Mouse (Mus musculus) adrenal gland, postnatal 14 days (tissue): ENCODE data around the gene Gm10282. TPM values are rescaled to one million over a fixed set of nuclear protein-coding genes. Genes with fewer than 3 reads are reported as not detected.

Experiments
- DNase-seq: peaks from one replicate; pipeline ENCODE4 v3.0.0; 2021; ENCODE audit warnings: mixed read lengths
- long read RNA-seq, 2 experiments: library from polyadenylated mRNA; stranded (forward); transcript quantifications; one replicate each; pipeline ENCODE4 v2.0.0; 2021
- total RNA-seq: library from RNA; stranded (reverse); gene quantifications from 2 replicates; pipeline ENCODE4 v1.2.3, GENCODE M21; 2021

The Gm10282 gene
- 16.0 and 16.8 TPM in 2 replicates for total RNA-seq
- long read RNA-seq, experiment 1, transcript Gm10282-201 (1 exons, 1,151 nt) = major isoform, 11 of 11 reads
- long read RNA-seq, experiment 1, partial matches to known transcripts = 0 of 11 reads
- long read RNA-seq, experiment 1, other reads (novel, unspliced or antisense) = 0 of 11 reads
- long read RNA-seq, experiment 2, transcript Gm10282-201 (1 exons, 1,151 nt) = major isoform, 13 of 13 reads
- long read RNA-seq, experiment 2, partial matches to known transcripts = 0 of 13 reads
- long read RNA-seq, experiment 2, other reads (novel, unspliced or antisense) = 0 of 13 reads

DNA sequence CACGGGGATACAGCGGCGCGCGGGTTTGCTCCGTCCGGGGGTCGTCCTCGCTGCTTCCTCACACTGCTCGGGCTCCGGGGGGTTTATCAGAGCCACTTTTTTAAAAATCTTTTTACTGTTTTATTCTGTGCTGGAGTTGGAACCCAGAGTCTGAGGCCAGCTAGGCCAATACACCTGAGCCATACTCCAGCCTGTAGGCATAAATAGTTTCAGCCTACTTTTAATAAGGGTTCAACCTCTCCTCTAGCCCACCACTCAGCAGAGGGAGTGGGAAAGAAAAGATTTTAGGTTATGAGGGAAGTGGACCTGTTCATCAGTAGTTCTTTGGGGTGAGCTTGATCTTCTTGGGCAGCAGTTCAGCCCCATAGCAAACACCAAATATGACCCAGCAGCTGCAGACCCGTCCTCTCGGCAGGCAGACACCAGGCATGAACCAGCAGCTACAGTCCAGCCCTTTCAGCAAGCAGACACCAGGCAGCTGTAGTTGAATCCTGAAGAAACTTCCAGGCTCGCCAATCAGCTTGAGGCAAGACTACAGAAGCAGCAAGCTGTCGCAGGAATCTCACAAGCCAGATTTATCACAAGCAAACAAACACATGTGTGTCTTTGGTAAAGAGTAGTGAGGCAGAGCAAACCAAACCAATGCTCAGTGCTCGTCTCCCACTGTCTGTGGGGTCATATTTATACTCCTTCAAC lies at the start of gene Gm10282:
TSS of gene Gm10282 (minus strand) at position 51 of the 696 bp plus-strand sequence.
- DNase-seq = no peak

DNA sequence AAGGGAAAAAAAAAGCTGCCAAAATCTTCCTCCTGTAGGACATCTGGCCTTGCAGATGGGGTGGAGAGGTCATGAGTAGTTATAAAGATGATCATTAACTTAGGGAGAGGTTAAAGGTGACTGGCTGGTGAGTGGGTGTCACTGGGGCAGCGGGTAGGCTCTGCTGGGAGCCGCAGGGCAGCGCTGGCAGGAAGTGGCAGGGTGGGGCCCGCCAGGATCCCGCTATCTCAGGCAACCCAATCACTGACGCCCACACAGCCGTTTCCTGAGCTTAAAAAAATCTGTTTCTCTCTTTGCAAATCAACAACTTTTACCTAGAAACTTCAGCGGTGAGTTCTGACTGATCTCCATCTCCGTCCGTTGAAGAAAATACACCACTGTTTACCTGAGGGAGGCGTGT lies 49.2 kb upstream of the Gm10282 start:
- peak; percentile 60 for DNase-seq

DNA sequence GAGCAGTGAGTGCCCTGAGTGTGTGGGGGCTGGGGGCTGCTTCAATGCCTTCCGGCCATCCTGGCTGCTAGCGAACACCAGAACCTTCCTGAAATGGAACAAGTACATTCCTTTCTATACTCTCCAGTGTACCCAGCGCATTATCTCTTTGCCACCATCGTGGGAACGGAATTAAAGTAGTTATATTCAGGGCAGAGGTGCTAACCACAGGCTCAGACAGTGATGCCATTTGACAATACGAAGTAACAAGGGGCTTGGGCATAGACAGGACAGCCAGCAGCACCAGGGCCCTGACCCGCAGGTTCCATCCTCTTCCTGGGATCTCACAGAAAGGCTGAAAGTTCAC lies 48.6 kb upstream of the Gm10282 start:
- DNase-seq = no peak

DNA sequence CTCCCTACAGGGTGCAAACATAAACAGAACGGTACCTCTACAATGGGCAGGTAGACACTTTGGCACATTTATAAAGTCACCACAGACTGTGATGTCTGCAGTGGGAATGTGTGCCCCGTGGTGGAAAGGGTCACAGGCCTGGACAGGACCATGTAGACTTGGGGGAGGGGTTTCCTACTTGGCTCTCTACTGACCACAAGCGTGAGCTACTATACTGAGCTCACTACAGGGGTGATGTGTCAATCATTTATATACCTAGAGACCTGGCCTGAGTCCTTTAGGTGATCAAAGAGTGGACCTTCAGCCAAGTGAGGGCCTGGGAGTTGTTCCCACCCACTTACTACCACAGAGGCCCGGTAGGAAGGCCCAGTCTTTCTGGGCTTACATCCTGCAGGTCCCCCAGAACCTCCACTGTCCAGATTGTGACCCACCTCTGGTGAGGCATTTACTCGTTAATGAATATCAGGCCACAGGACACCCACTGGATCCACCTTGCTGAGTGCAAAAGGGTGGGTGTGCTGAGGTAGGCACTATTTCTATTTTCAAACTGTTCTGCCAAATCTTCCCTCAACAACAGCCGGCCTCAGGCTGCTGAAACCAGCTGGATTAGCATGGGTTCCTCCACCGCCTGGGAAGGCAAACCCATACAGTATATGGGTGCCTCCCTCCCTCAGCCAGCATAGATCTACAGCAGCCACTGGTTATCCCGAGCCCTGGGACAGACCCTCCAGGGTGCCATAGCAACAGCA lies 48.1 kb upstream of the Gm10282 start:
- DNase-seq = no peak

DNA sequence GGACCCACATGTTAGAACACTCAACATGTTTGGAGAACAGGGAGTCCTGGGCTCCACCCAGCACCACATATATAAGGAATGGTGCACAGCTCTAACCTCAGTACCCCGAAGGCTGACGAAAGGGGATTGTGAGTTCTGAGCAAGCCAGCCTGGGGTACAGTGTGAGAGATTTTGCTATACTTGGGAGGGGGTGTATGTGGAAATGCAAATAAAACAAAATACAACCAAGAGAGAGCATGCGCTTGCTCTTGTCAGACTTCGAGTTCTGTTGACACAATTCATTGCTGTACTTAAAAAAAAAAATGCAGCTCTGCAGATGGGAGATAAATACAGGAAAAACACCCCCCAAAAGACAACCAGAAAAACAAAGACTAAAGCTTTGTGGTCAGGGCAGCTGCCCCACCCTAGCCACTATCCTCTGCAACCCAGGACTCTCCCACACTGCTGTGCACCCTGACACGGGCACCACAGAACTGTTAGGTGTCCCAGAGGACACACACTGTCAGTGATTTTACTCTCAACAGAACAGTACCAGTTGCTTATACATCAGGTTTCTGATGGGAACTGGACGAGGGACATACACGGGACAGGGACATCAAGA lies 46.4 kb upstream of the Gm10282 start:
- DNase-seq = no peak

DNA sequence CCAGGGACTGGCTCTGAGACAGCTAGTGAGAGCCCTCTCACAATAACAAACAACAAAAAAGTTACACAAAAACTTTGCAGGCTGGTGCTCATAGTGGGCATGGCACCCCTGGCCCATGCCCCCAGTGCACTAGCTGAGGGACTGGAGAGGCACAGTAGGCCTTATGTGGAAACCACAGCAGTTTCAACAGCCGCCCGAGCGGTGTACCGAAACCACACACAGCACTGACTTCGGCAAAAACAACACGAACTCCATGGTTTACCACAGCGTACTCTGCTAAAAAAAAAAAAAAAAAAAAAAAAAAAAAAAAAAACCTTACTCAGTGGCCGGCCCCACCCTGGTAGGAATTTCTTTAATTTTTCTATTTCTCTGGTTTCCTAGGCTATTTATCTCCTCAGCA lies 45.7 kb upstream of the Gm10282 start:
- DNase-seq = peak; percentile 31

DNA sequence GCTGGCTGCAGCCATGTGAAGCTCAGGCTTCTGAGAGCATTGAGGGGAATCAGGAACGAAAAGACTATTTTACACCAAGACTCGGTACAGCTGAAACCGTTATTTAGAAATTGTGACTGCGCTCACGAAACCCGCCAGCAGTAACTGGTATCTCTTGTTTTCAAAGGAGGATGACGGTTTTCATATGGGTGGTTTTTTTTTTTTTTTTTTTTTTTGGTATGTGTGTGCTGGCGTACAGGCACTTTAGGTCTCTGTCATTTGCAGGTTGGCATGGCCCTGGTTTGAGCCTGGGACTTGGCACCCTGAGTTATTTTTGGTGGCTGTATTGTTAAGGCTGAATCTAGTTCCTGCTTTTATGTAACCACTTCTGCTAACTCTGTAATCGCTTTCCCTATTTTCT lies 44.8 kb upstream of the Gm10282 start:
- no peak for DNase-seq

DNA sequence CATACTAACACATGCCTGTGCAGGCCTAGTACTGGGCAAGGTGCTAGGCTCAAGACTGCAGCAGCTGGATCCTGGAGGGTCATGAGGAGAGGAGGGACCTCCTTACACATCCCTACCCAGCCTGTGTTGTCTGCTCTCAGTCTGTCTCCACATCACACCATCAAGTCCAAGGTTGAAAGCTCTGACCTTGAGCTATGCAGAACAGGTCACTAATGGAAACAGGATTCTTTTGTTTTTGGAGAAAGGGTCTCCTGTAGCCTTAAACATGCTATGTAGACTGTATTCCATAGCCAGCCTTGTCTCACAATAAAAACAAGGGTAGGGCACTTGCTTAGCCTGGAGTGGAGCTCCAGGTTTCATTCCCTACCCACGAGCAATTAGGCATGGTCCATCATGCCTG lies 43.9 kb upstream of the Gm10282 start:
- no peak for DNase-seq

DNA sequence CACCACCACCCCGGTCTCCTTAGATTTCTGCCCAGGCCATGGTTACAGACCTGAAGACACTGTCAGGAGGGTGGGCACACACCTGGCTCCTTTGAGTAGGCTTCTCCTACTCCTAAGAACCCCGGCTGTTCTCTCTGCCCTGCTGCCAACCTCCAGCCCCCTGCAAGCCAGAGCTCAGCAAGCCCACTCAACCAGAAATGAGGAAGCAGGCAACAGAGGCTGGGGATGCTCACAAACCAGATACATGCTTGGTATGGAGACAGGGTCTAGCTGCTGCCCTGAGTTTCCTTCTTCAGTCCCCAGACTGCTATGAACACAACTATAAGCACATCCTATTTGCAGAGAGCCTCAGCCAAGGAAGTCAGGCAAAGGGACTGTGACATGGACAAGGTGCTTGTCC lies 43.1 kb upstream of the Gm10282 start:
- no peak for DNase-seq

DNA sequence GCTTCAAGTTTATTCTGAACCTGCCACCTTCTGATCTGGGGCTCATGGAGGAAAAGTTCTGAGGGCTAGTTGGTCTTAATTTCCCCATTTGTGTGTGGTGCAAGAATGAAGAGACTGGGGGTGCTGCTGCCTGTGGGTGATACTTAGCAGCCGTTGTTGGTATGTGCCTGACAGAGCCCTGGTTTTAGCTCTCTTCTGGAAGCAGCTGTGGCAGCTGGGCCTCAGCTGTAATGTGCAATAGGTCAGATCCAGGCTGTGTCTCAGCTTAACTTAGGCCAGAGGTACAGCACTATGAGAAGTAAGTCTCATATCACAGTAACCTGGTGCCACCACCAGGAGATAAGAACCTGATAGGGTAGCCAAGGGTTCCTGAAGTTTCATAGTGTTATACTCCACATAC lies 42.5 kb upstream of the Gm10282 start:
- DNase-seq = no peak

DNA sequence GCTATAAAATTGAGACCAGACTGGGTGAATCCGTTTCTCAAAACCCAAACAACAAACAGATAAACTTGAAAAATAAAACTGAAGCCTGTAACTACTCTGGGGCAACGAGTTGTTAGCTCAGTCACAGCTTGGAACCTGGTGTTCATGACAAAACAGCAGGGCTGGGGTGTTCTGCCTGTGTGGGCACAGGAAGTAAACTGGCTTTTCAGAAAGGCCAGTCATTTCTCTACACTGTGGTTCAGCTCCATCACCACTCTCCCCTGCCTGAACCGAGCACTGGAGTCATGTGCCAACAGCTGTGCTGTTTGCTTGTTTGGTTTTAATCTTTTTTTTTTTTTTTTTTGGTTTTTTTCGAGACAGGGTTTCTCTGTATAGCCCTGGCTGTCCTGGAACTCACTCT lies 38.7 kb upstream of the Gm10282 start:
- no peak for DNase-seq

DNA sequence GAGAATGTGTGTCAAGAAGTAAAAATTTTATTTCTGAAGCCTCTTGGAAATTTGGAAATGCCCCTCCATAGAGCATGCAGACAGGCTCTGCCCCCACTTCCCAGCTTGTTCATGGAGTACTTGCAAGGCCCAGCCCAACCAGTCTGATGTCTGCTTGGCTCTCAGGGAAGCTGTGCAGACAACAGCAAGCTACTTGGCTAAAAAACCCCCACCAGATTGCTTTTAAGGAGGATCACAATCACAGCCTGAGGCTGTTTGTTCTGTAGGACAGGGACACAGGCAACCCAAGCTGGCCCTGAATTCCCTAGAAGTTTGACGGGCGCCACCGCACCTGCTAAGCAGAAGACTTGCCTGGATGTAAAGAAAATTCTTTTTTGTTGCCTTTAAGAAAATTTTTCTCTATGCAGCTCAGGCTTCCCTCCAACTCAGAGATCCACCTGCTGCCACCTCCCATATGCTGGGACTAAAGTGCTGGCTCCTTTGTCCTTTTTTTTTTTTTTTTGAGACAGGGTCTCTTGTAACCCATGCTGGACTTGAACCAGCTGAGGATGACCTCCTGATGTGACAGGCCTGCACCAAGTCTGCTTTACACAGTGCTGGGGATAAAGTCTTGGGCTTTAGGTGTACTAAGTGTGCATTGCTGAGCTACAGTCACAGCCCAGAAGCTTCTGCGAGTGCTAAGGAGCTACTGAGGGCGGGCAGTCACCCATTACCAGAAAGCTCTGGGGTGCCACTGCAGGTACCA lies 37.7 kb upstream of the Gm10282 start:
- DNase-seq = no peak

DNA sequence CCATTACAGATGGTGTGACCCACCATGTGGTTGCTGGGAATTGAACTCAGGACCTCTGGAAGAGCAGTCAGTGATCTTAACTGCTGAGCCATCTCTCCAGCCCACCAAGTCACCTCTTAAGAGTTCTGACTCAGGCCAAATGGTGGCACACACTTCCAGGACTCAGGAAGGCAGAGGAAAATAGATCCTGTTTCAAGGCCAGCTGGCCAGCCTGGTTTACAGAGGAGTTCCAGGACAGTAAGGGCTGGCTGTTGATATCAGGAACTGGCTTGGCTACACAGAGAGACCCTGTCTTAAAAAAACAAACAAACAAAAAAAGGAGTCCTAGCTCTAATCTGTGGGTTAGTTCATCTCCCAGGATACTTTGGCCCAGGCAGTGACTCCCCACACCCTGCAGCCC lies 32.0 kb upstream of the Gm10282 start:
- no peak for DNase-seq

DNA sequence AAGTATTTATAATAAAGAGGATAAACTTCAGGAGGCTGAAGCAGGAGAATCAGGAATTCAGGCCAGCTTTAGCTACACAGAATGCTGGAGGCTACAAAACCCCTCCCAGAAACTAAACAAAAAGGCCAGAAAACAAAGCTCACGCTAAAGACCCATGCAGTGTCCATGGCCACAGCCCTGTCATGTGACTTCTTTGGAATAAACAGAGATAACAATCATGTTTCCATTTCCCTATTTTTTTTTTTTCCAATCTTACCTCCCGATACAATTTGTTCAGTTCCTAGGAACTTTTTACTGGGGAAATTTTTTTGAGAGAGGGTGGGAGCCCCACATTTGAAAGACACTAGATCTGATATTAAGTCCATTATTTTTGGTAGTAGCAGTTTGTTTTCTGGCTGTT lies 31.2 kb upstream of the Gm10282 start:
- DNase-seq = no peak

DNA sequence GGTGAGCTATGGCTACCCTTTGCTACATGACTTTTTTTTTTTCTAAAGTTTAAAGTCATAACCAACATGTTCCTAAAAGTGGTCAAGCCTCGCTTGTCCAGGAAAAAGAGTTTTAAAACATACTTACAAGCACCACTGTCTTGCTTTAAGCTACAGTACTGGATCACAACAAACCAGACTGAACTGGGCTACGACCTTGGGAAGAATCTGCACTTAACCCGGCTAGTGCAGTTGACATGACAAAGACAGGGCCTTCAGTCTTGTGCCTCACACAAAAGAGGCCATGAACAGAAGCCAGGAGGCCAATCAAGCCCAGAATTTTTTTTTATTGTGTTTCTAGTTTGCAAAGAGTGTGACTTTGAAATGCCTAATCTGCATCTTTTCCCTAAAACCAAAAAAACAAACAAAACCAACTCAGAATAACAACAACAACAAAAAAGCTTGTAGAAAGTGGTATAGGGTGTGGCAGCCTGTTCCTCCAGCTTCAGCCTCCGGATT lies 29.1 kb upstream of the Gm10282 start:
- no peak for DNase-seq

DNA sequence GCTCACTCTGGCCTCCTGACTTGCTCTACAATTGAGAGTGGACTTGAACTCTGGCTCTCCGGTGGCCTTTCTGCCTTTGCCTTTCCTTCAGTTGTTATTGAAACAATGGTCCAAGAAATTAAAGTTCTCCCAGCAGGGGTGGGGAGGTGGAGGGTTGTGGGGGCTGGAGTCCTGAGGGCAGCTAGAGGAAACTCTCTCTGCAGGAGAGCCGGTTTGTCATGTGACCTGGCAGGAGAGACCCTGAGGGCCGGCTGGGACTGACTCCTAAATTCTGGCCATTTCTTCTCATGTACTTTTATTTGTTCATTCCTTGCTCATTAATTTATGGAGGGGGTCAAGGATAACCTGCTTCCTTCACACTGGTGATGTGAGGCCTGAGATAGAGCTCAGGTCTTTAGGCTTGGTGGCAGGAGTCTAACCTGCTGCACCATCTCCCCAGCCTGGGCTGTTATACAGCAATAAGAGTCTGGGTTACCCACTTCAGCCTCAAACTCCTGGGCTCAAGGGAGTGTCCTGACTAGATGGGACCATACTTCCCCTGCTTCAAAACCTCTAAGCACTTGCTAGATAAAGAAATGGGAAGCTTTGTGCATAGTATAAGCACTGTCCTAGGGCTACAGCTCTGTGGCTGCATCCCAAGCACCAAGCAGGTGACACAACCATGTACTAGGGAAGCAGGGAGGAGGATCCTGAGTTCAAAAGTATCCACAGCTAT lies 28.5 kb upstream of the Gm10282 start:
- DNase-seq = no peak

DNA sequence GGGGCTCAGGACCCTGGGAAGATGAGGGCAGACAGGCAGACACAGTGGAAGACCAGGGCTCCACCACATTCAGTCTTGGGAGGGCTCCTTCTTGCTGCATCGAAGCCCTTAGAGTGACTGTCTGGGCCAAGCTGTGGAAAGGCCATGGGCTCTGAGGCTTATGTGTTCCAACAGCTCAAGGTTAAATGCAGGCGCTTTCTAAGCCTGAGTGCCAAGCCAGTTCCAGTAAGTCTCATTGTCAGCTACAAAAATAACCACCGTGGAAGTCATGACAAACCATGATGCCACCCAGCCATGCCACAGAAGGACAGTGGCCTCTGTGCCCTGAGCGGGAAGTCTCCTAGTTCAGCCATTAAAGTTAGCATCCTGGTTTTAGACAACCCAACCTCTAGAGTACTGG lies 26.6 kb upstream of the Gm10282 start:
- DNase-seq = peak; percentile 61

DNA sequence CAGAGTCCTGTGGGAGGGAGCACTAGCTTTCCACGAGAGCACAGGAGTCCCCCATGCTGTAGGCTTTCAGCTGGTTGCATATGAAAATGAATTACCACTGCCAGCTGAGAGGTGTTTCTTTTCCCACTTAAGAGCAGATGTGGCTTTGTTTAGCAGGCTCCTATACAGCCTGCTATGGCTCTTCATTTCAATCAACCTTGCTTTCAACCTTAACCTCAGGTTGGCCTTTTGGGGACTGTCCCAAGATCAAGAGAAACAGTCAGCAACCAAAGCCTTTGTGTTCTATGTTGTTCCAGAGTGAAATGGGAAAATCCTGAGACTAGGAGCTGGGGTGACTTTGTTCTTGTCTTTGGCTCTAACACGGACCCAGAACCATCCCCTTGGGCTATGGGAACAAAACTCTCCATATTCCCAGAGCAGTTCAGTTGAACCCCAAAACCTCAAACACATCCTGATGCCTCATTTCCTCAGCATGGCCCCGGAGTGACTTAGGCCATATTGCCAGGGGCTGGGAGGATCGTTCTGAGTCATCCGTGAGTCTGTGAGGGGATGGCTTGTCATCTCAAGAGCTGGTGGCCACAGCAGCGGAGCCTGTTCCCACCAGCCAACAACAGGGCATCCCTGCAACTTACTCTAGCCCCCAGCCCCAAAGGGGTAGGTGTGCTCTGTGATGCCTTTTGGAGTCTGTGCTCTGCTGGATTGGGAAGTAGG lies 25.9 kb upstream of the Gm10282 start:
- no peak for DNase-seq

DNA sequence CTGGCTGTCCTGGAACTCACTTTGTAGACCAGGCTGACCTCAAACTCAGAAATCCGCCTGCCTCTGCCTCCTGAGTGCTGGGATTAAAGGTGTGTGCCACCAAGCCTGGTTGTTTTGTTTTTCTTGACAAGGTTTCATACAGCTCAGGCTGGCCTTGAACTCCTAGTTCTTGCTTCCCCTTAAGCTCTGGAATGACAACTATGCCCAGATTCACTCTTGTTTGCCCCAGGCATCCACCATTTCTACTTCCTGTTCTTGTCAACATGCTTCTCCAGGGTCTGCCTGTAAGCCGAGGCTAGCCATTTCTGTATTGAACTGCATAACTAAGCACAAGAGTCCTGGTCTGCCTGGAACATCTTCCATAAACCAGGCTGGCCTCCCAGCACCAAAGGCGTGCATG lies 24.1 kb upstream of the Gm10282 start:
- no peak for DNase-seq

DNA sequence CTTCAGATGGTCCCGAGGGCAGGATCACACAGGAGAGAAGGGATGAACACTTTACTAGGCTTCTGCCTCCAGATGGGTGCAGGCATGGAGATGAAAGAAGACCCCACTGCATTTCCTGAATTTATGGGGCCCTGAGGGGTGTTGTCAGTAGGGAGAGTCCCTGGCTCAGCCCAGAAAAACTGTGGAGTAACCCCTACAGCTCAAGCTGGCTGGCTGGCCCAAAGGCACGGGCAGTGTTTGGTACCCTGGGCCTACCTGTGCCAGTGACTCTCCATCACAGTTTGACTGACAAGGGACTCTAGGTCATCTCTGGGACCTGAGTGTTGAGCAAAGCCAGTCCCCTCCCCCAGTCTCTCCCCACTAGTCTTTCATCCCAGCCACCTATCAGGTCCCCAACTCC lies 19.6 kb upstream of the Gm10282 start:
- DNase-seq = no peak
